Mouse (Mus musculus) frontal cortex, adult 2 months (tissue): ENCODE measurements at regions not wholly inside any gene's neighbourhood (a gene's known extent, or its start where the extent isn't known, plus 50 kb on each side); places are given as distances from the start of the nearest gene placed in this dataset.

Source experiments
- DNase-seq, 2 experiments: peaks; one replicate each; pipeline ENCODE4 v3.0.0; 2022; ENCODE audit warnings: low spot score in 1 of 2; ENCODE audit errors: extremely low spot score in 1 of 2

DNA sequence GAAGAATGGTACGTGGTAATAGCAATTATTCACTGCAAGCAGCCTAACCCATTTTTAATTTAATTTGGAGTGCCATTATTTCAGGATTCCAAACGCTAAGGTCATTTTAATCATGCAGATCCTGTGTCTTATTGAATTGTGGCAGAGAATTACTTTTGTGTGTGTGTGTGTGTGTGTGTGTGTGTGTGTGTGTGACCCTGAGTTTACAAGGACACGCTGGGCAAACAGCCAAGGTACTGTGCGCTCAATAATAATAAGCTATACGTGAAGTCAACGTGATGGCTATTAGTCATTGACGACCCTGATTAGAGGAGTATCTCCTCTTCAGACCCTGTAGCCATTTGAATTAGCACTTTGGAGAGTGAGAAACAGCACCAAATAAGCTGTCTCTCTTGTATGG is 144.1 kb downstream of the Klf7 start:
- no peak for DNase-seq

DNA sequence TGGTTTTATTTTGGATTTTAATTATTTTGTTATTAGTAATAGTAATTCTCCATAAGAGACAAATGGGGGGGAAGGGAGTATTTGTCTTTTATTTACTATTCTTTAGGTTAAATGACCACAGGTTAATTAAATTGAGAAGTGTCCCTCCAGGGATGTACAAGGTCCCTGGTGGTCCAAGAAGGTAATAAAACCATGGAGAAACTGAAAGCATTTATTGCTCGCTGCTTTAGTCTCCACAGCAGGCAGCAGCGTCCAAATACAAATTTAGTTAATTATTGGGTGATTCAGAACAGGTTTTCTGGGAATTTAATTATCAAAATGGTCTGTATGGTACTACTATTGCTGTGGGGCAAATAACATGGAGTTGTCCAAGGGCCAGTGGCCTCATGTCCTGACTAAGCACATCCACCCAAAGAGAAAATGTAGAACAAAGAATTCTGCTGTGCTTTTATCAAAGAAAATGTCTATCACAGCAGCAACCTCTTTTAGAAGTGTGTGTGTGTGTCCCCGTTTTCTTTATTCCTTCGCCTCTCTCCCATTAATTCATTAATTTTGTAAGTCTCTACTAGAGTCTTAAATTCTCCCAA is 144.7 kb downstream of the Klf7 start:
- no peak for DNase-seq

DNA sequence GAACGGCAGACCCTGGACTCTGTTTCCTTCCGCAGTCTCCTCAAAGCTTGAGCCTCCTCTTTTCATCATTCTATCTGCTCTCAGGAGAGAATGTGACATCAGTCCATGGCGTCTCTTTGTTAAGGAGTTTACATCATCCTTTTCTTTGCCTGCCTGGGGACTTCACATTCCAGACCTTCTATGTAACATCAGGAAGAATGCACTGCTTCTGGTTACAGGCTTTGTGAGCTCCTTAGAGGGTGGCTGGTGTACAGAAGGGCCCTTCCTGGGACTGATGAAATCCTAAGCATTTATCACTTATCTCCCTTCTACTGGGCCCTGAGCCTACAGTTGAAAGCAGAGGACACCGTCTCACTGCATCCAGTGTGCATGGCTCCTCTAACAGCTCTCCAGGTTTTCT is 145.2 kb downstream of the Klf7 start:
- no peak for DNase-seq

DNA sequence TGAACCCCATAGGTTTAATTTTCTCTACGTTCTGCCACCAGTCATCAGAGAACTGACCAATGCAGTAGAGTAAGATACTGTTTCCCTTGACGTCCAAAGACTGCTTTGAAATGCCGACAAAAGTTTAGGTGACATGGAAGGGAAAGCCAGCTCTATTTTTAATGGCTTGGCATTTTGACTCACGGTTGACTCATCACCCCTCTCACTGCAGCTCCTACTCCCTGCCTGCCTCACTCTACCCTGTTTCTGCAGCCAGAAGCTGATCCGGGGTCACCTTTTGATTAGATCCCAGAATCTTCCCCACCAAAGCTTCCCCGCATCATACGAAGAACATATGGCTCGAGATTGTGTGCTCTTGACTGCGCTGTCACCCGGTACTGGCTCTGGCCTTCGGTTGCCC is 154.2 kb downstream of the Klf7 start:
- DNase-seq, result no peak

DNA sequence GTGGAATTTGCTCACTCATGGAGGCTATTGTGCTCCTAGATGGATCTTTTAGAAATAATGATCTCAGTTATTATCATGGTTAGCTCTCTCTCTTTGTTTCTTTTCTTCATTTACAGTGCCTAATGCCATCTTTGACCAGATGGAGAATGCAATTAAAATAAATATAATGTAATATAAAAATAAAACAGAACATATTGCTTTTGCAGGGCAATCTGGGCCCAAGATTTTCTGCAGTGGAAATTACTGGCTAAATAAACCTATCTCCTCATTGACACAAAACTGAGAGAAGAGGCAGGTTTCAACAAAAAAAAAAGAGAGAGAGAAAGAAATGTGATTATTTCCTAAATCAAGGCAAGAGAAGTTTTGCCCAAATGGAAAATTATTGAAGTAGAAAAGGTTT is 156.6 kb downstream of the Klf7 start:
- peak in 1 of 2 experiments; percentile 30 for DNase-seq

DNA sequence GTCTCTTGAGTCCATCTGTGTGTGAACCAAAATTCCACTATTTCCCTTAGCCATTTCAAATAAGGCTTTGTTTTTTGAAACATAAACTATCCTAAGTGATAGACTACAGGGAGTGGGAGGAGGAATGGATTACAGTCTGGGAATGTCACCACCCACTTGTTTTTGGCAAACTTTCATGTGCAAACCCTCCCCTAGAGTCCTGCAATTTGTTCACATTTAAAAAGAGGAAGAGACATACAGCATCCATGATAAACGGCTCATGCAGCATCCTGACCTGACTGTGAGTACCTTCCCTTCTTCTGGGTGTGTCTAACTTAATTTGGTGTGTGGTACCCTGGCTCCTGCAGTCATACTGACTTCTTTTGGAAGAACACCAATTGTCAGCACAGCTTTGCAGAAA is 157.6 kb downstream of the Klf7 start:
- peak; percentile 63 to 73 for DNase-seq

DNA sequence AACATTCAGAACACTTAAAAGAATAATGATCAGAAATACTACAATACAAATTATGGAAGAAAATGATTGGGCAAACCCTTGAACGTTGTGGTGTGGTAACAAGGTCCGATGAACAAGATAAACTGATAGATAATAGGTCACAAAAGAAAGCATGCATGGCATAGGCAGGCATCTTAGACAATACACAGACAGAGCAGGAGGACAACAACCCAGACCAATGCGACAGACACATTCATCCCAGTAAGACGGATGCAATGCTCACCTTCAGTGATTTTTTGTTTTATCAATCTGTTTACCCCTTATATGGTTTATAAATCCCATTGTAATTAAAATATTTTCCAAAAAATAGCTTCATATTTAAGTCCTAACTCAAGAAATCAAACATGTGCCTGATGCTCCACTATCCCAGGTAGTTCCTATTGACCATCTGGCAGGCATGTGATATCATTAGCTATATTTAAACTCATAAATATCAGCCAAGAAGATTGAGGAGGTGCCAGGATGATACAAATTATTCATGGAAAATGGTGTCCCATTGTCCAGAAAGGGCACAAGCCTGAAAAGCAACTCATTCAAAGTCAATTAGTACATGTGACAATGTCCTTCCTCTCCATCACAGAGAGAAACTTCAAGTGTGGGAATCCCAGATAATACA is 166.3 kb downstream of the Klf7 start:
- no peak for DNase-seq

DNA sequence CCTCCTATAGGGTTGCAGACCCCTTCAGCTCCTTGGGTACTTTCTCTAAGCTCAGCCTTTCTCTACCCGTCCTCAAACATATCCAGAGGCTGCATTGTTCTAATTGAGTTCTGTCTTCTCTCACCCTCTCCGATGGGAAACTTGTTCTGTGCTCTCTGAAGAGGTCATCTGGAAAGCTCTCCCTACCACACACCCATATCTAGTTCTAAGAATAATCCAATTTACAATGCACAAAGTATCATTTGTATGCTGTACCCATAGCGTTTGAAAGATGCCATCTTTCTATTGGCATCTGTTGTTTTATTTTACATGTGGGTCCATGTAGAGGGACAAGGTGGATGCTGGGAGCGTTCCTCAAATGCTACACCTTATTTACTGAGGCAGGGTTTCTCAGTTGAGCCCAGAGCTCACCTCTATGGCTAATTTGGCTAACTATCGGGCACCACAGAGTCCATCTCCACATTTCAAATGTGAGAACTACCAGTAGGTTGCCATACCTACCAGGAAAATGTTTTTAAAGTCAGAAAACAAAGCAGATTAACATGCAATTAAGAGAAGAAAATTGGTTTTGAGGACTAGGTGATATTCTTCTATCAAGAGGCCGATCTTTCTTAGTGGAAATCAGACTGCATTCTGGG is 167.1 kb downstream of the Klf7 start:
- no peak for DNase-seq

DNA sequence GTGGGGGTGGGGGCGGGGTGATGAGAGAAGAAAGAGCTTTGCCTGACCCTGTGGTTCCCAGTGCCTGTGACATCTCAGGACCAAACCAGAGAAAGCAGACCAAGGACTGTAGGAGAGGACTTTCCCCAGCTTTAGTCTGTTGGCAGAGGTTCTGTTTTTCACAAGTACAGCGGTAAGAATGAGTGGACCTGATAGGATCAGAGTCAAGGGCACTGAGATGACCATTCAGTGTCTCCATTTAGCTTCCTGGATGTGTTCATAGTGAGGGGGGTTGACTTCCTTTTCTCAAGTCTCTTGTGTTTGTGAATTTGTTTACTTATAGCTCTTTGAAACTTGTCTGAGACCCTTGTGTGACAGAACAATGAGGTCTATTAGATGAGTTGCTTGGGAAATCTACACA is 167.9 kb downstream of the Klf7 start:
- no peak for DNase-seq

DNA sequence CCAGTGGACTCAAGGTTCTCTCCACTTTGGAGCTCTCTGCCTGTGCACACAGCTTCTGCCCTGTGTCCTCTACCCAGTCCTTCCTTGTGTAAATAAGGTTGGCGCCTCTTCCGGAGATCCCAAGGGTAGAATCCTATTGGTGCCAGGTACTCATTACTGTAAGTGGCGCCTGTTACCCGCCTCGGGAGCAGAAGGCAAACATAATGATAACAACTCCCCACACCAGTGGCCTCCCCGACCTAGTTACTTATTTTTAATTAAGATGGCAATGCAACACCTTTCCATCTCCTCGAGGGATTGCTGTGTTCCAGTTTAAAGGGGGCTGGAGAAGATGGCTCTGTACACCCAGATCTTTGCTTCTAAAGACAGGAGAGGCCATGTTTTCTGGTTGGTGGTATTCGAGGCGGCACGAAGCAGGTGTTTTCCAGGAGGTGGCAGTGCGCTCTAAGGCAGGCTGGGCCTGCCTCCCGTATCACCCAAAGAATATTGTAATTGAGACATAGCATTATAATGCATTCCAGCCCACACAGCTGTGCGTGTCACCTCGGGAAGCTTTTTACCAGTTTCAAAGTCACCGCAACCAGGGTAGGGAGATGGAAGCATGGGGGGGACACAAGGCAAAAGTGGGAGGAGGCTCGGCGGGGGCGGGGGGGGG is 168.7 kb downstream of the Klf7 start:
- DNase-seq, result peak in 1 of 2 experiments; percentile 72

DNA sequence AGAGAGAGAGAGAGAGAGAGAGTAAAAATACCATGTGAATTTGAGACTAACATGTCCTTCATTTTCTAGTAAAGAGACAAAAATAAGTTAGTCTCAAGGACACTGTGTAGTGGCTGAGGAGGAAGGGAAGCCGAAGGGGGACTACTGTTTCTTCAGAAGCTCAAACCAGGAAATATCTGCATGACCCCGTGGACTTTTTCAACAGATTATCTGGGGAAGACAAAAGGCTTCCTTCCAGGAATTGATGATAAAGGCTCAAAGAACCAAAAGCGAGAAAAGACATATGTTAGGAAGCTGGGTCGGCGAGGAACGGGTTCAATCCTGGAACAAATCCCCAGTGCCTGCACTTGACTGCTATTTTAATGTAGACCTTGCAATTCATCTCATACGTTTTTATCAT is 170.4 kb downstream of the Klf7 start:
- no peak for DNase-seq

DNA sequence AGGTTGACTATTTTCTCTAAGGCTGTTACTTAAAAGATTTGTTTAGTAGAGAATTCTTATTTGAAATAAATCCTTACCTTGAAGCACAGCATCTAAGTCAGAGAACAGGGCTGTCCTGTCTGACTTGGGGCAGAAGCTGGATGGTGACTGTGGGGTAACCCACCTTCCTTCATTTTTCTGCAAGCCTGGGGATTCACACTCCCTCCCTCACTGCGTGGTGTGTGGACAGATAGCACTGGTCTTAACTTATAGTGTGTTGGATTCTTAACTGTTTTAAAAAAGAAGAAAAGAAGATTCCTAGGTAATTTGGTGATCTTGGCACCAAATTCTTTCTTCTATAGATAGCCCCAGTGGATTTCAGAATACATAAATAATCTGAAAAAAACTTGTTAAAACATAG is 174.8 kb downstream of the Klf7 start:
- DNase-seq, result no peak

DNA sequence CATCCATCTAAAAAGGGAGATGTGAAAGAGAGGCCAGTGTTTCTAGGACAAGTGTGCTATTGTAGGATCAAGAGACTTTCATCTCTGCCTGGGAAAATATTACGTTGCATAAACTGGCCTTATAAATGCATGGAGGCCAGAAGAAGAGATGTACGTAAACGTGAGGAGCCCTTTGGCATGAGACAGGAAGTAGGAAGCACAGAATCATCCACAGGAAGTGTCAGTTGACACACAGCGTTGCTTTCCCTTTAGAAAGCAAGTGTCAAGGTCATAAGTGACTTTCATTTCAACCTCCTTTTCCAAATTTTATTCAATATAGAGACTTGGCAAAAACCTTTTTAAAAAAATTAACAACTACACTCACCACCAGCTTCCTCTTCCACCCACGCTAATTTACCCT is 175.2 kb downstream of the Klf7 start:
- DNase-seq, result no peak

DNA sequence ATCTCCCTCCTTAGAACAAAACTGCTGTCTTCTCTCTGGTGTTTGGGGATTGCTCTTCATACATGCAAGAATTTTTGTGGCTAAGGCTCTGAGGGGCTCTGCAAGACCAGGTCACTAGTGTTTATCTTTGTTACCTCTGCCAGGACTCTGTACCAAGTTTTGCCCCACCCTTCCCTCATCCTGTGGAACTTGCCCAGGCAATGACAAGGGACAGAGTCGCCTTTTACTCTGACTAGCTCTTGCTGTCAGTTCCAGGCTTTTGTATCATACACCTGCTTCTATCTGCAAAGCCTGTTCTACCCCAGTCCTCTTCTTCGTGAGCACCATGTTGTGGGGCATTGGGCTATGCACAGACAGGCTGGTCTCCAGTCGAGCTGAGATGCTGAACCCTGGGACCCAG is 175.7 kb upstream of the 4933402D24Rik start:
- DNase-seq, result no peak

DNA sequence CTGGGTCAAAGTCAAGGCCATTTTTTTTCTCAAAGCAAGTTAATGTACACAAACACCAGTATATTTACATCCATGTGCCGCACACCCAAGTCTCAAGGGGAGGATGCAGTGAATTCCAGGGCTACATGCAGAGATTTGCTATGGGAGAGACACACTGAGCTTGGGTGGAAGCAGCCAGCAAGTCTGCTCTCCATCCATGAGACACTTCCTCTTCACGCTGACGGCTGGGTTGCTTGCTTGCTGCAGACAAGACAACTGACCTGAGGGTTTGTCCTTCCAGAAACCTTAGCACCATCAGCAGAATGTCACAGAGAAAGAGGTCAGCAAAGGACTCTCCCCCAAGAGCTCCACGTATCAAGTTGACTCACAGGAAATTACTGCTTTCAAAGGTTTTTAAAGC is 169.3 kb upstream of the 4933402D24Rik start:
- no peak for DNase-seq

DNA sequence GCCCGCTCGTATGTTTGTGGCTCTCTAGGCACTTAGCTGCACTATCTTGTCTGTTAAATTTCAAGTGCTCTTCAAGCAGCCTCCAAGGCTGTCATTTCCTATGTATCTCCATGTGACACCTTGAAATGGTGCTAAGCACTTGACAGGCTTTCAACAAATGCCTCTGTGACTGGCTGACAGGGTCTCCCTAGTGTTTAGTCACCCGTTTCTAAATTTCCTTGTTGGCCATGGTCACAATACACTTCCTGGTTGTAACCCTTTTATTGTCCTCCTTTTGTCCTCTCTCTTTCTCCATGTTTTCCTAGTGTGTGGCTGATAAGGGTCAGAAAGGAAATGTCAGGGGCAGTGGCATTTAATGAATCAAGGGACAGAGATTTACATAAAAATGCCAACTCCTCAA is 168.4 kb upstream of the 4933402D24Rik start:
- DNase-seq, result no peak

DNA sequence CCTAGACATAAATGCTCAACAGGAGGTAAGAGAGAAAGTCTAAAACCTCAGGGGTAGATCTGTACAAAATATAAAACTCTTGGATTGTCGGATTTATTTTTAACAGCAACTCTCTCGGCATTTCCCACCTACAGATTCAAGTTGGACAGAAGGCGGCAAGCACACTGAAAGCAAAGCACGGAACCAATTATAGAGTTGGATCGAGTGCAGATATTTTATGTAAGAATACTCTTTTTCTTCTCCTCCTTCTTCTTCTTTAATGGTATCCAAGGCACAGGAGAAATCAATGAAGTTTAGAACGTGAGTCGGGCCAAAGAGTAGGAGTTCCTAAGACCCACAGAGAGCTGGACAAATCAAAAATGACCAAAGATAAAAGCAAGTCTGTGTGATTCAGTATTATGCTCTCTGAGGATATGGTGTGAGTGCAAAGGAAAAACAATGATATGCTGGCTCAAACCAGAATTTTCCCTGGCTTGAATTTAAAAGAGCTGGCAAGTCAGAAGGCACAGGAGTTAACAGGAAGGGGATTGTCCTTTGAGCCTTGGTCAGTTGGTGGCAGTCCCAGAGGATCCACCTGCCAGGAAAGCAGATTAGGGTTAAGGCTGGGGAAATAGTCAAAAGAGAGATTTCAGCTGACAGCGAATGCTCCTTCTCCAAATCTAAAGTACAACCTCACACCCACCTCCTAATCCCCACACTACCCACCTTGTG is 165.7 kb upstream of the 4933402D24Rik start:
- DNase-seq, result peak; percentile 72 to 77

DNA sequence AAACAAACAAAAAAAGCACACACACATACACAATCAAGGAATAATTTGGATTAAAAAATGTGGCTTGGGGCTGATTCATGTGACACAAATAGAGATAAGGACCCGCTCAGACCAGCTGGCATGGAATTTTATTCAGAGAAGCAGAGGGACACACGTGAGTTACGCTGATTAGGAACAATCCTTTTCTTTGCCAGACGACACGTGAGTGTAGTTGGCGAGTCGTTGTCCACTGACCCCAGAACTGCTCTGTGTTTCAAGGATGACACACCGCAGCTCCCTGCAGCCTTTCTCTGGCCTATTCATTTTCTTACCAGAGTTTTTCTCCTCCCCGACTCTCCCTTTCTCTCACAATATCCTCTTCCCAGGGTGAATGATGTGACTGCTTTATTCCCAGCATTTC is 163.4 kb upstream of the 4933402D24Rik start:
- DNase-seq, result no peak

DNA sequence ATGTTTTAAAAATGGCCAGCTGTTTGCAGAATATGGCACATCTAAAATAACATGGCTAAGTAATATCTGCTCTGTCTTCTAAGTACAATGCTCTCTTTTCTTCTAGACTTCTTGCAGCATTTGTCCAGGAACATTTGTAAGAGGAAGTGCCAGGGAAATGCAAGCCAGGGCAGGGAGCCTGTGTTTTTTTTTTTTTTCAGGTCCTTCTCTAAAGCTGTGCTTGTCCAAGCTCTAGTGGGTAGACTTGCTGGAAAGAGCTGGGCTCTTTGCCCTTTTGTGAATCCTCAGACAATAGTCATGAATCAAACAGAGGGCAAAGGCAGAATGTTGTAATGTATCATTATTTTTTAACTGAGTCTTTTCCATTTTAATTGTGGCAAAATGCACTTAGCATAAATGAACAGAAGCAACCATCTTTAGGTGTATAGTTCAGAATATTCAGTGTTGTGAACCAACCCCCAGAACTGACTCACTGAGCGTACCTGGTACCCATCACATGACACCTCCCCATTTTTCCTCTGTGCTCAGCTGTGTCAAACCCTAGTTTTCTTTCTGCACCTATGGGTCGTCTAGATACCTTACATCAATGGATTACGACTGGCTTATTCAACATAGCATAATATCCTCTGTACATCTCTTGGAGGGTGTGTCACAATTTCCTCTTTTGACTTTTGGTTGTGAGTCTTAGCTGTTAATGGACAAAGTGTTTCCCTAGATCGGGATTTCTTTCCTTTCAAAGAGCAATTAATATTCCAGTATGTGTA is 160.5 kb upstream of the 4933402D24Rik start:
- DNase-seq, result no peak

DNA sequence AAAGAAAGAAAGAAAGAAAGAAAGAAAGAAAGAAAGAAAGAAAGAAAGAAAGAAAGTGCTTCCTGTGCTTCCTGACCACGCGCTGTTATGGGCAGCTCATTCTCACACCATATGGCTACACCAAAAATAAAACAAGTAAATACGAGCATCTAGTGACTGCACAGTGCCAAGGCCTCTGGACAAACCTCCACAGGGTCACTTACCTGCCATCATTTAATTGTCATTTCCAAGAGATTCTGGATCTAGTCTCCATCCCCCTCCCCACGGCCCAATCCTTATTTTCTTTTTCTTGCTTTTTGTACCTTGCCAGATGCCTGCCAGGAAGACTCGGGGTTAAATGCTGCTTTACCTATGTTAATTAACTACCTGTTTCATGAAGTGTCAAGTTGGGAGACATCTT is 159.8 kb upstream of the 4933402D24Rik start:
- DNase-seq, result no peak
